Mouse (Mus musculus) T-helper 2 cell (primary cell): ENCODE results near the gene Atp5g2.
"Not testable (repeated sequence)": the region's sequence is repeated elsewhere in the genome, so short reads cannot be mapped to it uniquely, and the experiment has no call there.

Experiments
- in situ Hi-C: fragments of 300-600 bp; cut with MboI, MseI; formaldehyde crosslinking; loops from one replicate; pipeline ENCODE4 v1.15.1; 2025; ENCODE audit warnings: high pct_unique_total_duplicates

Atp5g2 gene

DNA sequence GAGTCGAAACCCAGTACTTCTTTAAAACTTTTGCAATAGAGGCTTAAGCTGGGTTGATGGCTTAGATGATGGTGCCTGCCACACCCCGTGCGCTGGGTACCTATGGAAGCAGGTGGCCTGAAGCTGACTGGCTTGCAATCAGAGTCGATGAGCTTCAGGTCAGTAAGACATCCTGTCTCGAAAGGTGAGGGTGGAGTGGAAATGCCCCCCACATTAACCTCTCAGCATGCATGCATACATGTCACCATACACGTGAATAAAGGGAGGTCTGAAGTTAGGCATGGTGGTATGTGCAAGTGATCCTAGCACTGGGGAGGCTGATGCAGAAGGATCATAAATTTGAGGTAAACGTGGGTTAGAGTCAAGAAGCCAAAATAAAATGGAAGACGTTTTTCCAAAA is 2.6 kb downstream of the Atp5g2 start:
- in situ Hi-C loops = no loop called here

DNA sequence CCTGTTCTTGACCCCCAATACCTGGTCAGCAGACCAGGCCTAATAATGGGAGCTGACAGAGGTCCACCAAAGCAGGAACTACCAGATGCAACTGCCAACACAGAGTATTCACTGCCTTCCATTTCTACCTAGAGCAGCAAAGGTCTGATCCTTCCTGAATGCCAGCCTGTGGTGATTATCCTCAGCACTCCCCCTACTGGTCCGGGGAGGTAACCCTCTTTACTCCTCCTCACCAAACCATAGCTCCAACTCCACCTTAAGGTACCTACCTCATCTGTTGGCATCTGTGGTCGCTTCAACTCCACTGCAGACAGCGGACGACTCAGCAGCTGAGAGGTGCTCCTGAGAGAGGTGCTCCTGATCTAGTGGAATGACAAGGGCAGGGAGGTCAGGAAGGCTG is 6.7 kb downstream of the Atp5g2 start:
- in situ Hi-C loops = no loop called here

DNA sequence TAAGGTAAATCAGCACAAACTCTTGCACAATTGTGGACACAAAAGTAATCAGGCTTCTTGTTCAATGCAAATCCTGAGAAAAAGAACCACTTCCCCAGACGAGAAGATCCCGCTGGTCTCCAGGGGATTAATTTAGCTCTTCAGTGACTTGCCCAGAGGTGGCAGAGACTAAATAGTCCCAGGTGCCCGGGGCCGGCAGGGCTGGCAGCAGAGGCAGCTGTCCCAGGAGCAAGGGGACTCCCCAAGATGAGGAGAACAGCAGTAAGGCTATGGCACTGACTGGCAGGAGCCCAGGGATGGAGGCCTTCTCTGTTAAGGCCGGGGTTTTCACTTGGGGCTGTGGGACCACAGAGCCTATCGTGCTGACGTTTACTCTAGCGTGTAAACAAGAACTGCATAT is 8.3 kb downstream of the Atp5g2 start:
- in situ Hi-C loops = no loop called here

DNA sequence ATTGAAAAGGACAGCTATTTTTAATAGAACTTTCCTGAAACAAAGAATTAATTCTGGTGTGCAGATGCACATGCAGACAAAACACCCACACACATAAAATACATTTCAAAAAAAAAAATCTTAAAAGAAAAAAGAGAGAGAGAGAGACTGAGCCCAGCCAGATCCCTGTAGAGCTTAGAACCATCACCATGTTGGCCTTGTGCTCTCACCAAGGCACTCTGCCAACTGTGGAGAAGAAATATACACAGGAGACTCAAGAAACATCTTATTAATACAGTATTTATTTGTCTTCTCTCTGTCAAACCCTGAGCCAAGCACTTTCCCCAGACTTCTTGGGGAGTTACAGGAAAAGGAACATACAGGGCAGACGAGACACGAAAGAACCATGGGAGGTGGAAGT is 9.6 kb downstream of the Atp5g2 start:
- in situ Hi-C loops = not testable (repeated sequence)

DNA sequence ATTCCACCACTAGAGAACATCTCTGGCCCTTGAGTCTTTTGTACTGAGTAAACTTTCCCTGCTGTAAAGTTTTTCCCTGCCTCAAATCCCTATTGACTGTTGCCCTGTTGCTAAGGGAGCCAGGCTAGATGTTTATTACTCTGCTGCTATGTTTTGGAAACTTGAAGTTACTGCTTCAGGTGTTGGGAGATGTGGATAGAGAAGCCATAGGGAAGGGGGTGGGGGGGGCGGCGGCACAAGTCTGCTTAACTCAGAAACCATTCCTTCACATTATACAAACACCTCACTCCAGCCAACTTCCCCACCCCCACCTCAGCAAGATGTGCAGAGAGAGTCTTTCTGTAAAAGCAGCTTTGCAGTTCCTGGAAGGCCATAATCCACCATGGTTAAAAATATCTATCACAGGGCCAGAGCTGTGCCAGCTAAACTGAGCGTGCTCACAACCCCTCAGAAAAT is 14.2 kb downstream of the Atp5g2 start:
- in situ Hi-C loops = no loop called here

DNA sequence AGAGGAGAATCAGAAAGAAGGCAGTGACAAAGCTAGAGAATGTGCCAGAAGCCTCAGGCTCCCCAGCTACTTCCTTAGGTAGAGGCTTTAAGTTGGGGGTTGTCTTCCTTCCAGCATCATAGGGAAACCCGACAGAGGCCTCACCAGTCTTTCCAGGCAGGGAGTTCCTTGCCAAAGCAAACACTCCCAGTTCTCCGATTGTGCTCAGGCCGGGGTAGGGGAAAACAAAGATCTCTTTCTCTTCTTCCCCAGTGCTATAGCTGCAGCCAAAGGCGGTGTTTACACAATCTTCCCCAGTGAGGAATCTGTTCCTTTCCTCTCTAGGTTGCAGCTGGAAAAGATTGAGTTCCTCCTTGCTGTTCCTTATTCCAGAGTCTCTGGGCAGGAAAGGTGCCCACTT is 15.5 kb downstream of the Atp5g2 start:
- in situ Hi-C loops = no loop called here

DNA sequence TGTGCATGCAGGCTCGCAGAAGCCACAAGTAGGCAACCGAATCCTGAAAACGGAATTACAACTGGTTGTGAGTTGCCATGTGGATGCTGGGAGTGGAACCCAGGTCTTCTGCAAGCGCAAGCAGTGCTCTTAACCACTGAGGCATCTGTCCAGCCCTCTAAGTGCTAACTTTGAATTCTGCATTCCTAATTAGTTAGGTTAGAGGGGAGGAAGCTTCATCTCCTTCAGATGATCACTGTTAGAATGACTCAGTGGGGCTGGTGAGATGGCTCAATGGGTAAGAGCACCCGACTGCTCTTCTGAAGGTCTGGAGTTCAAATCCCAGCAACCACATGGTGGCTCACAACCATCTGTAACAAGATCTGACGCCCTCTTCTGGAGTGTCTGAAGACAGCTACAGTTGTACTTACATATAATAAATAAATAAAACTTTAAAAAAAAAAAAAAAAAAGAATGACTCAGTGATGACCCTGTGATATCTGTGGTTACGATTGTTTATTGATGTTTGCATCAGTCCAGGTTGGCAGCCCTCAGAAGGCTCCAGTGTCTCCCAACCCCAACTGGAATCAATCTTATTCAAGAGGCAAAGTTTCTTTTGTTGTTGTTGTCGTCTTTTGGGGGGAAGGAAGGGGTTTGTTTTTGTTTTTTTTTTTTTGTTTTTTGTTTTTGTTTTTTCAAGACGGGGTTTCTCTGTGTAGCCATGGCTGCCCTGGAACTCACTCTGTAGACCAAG is 20.1 kb downstream of the Atp5g2 start:
- in situ Hi-C loops = not testable (repeated sequence)

DNA sequence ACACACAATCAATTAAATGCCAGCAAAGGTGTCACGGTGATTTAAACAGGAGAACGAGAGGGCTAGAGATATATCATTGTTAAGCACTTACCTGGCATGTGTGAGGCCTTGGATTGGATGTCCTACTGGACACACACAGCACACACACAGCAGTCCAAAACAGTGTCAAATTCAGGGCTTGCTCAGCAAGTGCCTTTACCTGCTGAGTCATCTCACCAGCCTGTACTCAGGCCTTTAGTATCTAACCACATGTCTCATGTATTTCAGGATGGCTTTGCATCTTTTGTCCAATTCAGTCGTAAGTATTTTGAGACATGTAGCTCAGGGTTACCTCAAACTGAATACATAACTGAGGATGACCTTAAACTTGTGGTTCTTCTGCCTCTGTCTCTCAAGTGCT is 21.0 kb downstream of the Atp5g2 start:
- in situ Hi-C loops = no loop called here

DNA sequence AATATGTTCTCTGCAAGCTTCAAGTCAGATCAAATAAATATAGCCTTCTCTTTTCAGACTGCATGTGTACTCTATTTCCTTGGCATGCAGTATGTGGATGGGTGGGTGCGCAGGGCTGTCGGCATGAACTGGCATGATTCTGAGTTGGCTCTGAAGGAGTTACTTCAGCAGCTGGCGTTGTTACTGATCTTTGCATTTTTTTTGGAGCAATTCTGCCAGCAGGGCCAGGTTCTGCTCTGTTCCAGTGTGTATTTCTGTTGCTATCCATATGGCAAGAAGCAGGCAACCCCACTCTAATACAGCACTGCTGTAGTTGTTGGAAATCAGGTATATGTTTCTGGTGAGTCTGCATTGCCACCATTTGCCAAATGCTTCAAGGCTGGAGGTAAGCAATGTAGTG is 36.3 kb downstream of the Atp5g2 start:
- in situ Hi-C loops = no loop called here

DNA sequence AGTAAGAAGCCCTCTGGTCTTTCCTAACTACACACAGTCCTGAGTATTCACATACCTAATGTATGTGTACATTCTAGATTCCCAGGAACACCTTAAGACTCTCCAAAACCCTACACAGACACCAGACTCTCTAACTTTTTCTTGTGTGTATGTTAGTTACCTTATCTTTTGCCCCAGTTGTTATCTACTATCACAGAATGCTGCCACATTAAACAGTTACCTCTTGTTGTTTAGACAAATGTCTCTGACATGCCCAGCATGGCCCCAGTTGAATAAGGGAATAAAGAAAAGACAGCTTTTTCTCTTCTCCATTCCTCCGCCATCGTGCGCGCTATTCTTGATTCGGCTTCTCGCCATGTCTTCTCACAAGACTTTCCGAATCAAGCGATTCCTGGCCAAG is 37.5 kb downstream of the Atp5g2 start:
- in situ Hi-C loops = no loop called here

DNA sequence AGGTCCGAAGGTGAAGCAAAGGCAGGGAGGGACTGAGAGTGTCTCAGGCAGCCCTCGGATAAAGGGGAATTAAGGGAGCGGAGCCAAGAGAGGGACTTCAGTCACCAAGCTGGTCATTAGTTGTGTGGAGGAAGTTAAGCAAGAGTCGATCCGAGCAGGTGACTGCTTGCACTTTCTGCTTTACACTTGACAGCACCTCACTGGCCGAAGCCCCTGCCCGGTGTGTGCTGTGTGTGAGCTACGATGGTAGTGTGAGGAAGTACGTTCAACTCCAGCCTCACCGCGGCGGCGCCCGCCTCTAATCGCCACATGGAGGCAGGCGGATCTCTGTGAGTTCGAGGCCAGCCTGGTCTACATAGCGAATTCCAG is 46.5 kb downstream of the Atp5g2 start:
- in situ Hi-C loops = no loop called here

DNA sequence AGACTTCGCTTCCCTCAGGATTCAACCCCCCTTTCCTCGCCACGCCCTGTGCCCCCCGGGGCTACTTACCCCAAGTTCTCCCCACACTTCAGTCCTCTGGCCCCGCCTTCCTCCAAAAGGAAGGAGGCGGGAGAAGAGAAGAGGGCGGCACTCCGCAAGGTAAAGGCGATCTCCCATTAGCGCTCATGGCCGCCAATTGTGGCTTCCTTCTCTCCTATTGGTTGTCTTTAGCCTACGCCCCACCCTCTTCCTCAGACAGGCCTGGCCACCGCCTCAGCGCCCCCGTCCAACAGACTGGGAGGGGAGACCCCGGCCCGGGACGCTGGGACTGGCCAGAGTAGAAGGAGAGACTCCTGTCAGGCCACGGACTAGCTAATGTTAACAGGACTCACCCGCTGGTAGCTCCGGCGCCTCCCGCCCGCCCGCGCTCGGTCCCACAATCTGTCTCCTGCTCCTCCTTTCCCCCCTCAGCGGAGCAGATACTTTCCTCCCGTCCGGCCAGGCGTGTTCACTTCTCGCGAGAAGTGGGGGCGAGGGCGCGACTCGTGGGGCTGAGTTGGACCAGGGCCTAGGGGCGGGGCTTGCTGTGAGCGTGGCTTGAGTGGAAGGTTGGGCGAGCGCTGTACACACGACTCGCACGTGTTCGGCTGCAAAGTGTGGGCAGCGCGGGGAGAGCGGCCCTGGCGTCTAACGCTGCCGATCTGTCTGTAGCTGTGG is 47.0 kb downstream of the Atp5g2 start, which contains the start of the genes Gm28047 and Atf7:
Gm28047 (minus strand) TSS at position 98 of the 717 bp plus-strand sequence.
Atf7 (minus strand) TSS at position 495 of the 717 bp plus-strand sequence.
- in situ Hi-C loops = no loop called here

DNA sequence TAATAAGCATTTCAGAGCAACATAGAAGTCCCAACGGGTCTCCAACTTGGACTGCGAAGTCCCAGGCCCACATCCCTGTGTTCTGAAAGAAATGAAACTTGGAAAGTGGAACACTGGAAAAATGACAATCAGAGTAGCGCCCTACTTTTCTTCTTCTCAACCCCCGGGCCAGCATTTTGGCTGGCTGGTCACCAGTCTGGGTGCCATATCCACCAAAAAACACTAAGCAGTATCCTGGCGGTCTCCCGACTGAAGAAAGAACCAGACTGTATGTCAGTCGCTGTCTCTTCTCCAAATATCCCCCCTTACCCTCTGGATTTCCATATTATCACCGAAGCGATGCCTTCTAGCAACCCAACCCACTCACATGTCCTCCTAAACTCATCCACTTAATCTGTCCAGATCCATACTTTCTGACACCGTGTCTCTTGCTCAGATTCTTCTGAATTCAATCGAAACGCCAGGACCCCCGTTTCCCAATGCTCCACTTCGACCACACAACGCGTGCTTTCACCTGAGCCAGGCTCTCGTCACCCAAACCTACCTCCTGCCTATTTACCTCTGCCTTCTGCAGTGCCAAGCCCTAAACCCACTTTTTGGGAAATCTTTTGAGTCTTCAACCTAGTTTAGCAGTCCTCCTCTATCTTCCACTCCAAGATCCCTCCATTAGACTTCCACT is 47.7 kb downstream of the Atp5g2 start:
- in situ Hi-C loops = no loop called here

DNA sequence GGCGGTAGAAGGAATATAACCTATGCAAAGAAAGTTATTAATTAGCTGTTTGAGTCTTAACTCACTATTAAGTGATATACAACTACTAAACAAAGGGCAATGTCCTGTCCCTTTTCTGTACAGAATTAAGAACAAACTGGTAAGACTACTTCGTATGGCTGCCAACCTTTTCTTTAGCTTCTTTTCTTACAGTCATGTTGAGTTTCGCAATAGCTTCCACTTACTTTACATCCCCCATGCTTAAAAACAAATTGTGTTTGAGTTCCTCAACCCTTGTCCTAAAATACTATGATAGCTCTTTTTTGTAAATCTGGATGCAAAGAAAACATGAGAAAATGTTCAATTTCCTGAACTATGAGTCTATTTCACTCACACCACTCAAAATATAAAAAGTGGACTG is 49.0 kb downstream of the Atp5g2 start:
- in situ Hi-C loops = no loop called here

DNA sequence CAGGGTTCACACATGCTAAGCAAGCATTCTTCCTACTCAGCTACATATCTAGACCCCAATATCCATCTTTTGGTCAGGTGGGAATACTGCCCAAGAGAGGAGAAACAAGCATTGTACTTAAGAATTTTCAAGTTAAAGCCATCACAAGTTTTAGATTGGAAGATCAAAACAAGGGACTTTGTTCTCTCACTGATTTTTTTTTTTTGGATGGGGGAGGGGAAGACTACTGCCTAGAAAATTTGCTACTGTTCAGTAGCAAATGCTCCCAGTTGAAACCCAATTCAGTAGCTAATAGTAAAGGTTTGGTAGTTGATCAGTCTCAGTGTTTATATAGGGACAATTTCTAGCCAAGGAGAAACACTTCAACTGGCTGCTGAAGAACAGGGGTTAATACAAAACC is 49.6 kb downstream of the Atp5g2 start:
- in situ Hi-C loops = no loop called here

DNA sequence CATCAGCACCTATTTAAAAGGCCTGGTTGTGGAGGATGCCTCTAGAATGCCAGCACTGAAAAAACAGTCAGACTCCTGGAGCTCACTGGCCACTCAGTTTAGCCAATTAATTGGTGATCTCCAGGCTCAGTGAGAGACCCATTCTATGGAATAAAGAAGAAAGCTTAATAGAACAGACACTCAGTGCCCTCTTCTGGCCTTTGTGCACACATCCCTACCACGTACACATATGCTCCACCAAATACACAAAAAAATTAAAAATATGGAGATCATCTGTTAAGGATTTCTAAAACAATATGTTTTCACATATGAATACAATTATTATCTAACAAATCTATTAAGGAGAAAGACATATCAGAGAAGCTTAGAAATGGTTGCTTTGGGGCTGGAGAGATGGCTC is 51.4 kb downstream of the Atp5g2 start:
- in situ Hi-C loops = no loop called here

DNA sequence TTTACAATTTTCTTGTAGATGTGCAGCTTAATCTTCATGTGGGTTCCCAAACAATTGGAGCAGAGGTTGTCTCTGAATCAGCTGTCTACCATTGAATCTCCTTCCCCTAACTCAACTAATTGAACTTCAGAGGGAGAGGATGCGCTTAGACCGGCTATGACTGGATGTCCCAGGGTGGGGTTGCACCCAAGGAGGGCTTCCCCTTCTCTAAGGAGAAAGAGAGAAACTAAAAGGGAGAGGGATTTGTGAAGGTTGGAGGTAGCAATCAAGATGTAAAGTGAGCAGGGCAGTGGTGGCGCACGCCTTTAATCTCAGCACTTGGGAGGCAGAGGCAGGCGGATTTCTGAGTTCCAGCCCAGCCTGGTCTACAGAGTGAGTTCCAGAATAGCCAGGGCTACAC is 52.7 kb downstream of the Atp5g2 start:
- in situ Hi-C loops = no loop called here

DNA sequence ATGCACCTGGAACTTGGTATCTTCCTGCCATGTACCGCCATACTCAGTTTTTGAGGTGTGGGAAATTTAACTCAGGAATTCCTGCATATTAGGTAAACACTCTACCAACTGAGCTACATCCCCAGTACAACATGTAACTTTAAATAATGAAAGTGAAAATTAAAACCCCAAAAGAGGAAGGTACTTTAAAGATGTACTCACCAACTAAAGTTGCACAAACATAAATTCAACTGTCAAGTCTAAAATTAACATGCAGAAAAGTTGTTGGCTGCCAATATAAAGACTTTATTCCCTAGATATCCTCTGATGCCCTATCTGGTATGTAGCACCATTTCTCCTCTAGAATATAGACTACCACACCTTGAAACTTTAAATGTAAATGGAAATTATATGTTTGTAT is 54.5 kb downstream of the Atp5g2 start:
- in situ Hi-C loops = no loop called here

DNA sequence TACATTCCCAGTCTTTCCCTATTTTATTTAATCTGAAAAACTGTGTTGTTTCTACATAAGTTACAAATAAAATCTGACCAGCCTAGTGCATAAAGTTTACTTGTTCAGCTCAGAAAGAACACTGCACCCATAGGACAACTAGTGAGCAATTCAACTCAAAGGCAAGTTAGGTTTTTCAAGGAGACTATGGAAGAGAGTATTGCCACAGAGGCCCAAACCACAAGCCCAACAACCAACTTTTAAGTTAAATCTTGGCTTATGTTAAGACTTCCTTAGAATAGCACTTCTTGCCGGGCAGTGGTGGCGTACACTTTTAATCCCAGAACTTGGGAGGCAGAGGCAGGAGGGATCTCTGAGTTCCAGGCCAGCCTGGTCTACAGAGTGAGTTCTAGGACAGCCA is 56.0 kb downstream of the Atp5g2 start:
- in situ Hi-C loops = no loop called here

DNA sequence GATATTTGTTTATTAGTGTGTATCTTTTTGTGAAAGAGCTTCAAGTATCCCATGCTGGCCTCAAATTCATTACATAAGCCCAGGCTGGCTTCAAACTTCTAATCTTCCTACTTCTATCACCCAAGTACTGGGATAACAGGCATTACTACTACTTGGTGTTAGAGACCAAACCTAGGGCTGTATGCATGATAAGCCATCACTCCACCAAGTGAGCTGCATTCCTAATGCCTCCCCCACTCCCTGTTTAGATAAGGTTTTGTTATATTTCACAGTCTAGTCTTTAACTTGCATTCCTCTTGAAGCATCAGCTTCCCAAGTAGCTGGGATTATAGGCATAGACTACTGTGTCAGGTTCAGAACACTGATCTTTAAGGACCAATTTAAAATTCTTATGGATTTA is 57.9 kb downstream of the Atp5g2 start:
- in situ Hi-C loops = no loop called here

DNA sequence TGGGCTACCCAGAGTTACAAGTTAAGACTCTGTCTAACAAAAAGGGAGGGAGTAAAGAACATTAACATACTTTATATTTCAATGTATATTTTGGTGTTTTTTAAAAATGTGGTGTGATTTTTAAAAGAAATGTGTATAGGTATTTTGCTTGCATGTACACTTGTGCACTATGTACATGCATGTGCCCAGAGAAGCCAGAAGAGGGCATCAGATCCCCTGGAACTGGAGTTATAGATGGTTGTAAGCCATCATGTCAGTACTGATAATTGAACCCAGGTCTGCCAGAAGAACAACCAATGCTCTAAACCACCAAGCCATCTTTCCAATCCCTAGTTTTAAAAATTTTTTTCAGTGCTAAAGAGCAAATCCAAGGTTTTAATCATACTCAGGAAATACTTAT is 59.2 kb downstream of the Atp5g2 start:
- in situ Hi-C loops = no loop called here
